Mouse (Mus musculus) spleen, embryonic (tissue): Measurements from ENCODE around the gene Ank2.

Source experiments
- CTCF ChIA-PET: fragments of 350-600 bp; sonication (Branson Sonifier 250); formaldehyde crosslinking; loops from one replicate; lab custom pipeline; 2022; lab: Charles Lee

The Ank2 gene

DNA sequence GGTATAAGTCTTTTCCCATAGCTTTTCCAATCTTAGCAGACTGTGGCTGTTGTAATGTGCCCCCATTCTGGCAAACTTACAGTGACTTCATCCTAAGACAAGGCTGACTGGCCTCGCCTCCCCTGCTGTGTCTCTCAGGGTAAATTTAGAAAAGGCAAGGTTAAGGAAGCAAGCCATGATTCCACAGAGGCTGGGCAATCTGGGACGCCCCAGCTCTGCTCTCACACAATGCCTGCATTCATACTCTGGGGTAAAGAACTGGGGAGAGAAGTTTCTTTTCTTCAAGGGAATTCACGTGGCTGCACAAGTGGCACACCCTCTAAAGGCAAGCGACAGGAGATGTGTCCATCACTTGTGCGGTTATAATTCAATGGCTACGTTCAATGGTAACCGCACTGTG is 505.0 kb downstream of the Ank2 start:
- CTCF ChIA-PET = no interaction called here

- CTCF ChIA-PET = no interaction called here
These were observed 509.2 kb downstream of the Ank2 start for GRCm38 (mm10) chr3:126989936-126990335.

DNA sequence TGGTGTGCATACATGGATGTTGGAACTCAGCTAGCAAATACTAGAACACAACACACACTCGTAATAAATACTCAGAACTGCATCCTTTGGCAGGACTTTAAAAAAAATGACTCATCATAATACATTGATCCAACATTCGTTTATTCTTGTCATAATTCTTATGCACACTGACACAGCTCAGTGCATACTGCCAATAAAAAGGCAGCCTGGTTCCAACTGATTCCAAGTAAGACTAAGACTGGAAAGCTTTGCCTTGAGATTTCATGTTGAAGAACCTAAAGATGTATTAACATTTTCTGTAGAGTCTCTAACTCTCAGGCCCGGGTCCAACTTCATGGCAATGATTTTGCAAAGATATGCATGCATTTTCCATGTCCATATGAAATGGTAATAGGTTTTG is 512.5 kb downstream of the Ank2 start:
- CTCF ChIA-PET = no interaction called here

DNA sequence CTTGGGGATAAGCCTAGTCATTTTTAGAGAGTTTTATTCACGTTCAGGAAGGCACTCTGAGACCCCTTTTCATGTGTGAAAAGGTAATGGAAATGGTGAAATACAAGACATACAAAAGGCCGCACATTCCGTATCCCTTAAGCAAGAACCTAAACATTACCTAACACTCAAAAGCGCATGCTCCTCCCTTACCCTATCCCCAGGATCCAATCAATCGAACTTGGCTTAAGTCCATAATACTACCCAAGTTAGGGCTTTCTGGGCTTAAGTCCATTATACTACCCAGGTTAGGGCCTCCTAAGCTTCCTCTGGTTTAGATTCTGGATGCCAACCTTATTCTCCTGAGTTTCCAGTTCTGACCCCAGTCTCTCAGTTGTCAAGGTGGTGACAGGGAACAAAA is 516.3 kb downstream of the Ank2 start:
- CTCF ChIA-PET = no interaction called here

- CTCF ChIA-PET = no interaction called here
These were observed 518.0 kb downstream of the Ank2 start for GRCm38 (mm10) chr3:126981163-126981562.

DNA sequence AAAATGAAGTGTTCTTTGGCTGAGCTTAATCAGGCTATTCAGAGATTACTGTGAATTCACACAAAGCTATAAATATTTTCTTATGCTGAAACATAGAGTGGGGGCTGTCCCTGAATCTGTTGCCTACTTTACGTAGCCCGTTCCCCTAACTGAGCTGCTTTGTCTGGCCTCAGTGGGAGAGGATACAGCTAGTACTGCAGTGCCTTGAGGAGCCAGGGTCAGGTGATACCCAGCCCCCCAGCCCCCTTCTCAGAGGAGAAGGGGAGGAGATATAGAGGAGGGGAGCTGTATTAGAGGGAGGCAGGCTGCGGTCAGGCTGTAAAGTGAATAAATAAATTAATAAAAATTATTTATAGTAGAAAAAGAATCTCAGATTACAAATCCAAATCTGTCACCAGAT is 519.5 kb downstream of the Ank2 start:
- CTCF ChIA-PET = no interaction called here

DNA sequence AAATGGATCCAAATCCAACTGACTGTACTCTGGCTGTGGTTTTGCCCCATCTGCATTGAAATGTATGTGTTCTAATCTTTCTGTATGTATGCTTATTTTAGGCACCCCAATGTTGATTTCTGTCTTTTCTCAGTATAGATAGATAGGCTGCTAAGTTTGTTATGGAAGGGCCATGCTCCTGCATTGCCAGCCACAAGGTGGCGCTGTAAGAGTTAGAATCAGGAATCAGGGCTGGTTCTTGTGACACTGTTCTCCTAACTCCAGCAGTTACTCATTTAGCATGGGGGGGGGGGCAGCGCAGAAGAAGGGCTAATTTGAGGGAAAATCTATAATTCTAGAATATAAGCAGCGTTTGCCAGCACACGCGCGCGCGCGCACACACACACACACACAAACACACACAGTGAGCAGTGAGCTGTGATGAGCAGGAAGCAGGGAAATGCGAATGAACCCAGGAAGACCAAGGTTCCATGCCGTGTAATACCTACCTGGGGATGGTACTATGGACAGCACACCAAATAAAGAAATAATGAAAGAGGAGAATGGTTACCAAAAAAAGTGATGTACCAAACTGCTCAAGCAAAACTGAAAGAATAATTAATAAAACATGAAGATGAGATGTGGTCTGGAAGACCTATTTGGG is 520.3 kb downstream of the Ank2 start:
- CTCF ChIA-PET = no interaction called here

DNA sequence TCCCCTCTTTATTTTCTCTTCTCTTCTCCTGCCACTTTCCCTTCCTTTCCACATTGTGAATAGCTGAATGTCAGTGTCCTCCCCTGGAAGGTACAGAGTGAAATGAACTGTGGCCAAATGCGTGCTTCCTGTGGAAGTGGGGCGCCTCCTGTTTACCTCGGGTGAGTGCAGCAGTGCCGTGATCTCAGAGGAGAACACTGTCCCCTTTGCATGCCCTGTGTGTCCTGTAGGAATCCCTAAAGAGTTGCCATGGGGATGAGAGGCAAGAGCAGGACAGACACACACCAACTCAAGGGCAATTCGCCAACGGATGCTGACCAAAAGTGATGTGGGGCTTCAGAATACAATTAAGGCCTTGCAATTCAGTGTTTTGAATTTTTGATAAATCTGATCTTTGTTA is 521.8 kb downstream of the Ank2 start:
- CTCF ChIA-PET = no interaction called here

DNA sequence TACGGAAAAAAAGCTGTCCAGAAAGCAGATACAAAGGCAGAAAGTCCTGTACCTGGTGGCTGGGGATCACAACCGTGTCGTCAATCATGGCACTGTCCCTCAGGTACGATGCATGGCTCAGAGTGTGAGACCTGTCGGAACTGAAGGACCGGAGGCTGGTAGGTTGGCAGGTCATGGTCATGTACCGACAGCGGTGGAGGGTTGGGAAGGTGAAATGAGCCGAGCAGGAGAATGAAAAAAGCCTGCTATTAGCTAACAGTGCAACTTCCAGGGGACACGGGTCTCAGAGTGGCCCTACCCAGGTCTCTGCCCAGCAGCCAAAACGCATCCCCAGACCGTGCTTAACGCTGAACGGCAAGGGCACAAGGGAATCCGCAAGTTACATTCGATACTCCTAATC is 522.4 kb downstream of the Ank2 start:
- CTCF ChIA-PET = no interaction called here

- CTCF ChIA-PET = no interaction called here
These were observed 523.7 kb downstream of the Ank2 start for GRCm38 (mm10) chr3:126975409-126975808.

DNA sequence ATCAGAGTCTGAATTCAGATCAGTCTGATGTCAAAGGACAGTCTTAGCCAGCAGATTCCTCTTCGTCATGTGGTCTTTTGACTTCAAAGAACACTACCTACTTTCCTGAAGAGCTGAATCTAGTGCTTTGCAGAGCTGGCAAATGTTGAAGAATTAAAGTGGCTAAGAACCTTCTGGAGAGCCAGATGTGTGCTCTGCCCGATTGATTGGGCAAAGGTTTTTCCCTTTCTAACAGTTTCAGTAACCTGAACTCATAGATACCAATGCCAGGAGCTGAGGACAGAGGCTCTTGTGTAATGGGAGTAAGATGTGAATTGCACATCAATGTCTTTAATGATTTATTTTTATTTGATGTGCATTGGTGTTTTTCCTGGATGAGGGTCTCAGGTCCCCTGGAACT is 525.6 kb downstream of the Ank2 start:
- CTCF ChIA-PET = no interaction called here

GRCm38 (mm10) chr3:126971531-126971930 is 527.6 kb downstream of the Ank2 start:
- CTCF ChIA-PET = no interaction called here

DNA sequence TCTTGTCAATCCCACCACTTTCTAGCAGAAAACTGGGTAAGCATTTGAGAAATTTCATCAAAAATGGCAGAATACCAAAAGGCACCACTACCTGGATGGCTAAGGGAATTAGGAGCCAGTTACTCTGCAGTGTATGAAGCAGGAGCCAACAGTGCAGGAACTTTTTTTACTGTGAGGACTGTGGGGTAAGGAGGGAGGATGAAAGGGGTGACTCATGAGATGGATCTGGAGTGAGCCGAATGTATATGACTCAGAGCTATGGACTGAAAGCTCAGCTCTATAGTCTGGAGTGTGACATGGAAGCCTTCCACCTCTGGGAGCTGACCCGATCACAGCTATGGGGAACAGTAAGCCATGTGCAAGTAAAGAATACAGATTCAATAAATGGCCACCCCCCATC is 530.4 kb downstream of the Ank2 start:
- CTCF ChIA-PET = no interaction called here

- CTCF ChIA-PET = no interaction called here
These were observed 533.4 kb downstream of the Ank2 start for GRCm38 (mm10) chr3:126965767-126966166.

- CTCF ChIA-PET = no interaction called here
These were observed 536.8 kb downstream of the Ank2 start for GRCm38 (mm10) chr3:126962326-126962725.

GRCm38 (mm10) chr3:126952698-126953097 is 546.5 kb downstream of the Ank2 start:
- CTCF ChIA-PET = no interaction called here

- CTCF ChIA-PET = no interaction called here
These were observed 552.6 kb downstream of the Ank2 start for GRCm38 (mm10) chr3:126946591-126946990.

DNA sequence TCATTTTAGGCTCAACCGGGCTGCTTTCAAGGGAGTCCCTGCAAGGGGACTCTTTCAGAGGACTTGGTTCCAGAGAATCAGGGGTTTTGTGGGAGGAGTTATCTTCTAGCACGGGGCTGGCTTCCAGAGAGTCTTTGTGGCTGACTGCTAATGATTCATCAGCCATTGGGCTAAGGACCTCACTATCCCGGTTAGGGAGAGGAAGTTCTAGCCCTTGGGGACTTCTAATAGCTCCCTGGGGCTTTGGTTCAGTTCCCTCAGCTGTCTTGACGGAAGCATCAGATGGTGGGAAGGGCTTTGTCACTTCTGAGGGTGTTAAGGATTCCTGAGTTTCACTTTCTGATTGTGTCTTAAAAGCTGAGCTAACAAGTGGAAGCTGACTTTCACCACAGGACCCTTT is 554.3 kb downstream of the Ank2 start:
- CTCF ChIA-PET = no interaction called here

- CTCF ChIA-PET = no interaction called here
These were observed 555.1 kb downstream of the Ank2 start for GRCm38 (mm10) chr3:126944081-126944480.

- CTCF ChIA-PET = no interaction called here
These were observed 558.7 kb downstream of the Ank2 start for GRCm38 (mm10) chr3:126940452-126940851.

DNA sequence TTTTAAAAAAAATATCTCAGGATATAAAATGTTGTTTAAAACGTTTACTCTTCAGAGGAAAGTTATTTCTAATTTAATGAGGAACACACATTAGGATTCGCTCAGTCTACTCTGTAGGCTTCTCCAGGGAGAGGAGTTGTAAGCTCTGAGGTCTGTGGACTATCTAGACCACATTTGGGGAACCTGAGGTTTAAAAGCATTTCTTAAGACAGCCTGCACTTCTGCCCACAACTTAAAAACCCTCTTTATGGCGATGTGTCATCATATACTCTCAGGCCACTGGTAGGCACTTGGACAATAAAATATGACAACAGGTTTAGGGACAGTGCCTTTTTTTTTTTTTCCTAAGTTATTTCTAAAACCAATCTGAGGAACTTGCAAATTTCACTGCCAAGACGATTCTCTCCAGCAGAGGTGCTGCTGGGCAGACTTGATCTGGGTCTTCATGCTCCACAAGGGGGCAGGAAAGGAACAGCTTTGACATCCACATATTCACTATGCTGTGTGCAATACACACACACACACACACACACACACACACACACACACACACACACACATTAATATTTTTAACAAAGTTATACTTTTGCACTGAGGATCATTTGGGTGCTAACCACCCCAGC is 567.2 kb downstream of the Ank2 start:
- CTCF ChIA-PET = no interaction called here

- CTCF ChIA-PET = no interaction called here
These were observed 575.4 kb downstream of the Ank2 start for GRCm38 (mm10) chr3:126923575-126924382.

DNA sequence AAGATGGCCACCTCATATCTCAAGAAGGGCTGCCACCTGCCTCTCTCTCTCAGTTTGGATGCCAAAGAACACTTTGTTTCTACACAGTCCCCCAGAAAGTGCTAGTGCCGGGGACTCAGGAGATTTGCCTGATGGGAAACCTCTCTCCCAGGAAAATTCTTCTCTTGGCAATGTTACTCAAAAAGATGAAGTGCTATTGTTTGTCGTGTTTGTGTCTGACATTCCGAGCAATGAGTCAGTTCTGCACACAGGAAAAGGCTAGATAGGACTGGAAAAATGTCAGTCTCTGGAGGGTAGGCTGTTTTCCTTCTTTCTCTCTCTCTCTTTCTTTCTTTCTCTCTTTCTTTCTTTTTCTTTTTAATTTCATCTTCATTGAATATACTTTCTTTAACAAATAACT is 577.2 kb downstream of the Ank2 start:
- CTCF ChIA-PET = no interaction called here
